Mouse (Mus musculus): Measurements from ENCODE around the gene Fanca. TPM values are rescaled to one million over a fixed set of nuclear protein-coding genes. Genes with fewer than 3 reads are reported as not detected.
"Not testable (repeated sequence)": the region's sequence is repeated elsewhere in the genome, so short reads cannot be mapped to it uniquely, and the experiment has no call there.

Fanca gene
- polyA plus RNA-seq, 1 experiment from 2014 or later, result 5.7 TPM

GRCm38 (mm10) chr8:123284493-123284892 lies 33.9 kb downstream of the Fanca start:
- H3K27me3 ChIP-seq (replicated peaks; ENCODE audit: control insufficient read depth, insufficient read depth, low read length), result no peaks in the 10 kb centered on the region
- no peak overlapping the region for H3K27ac ChIP-seq (ENCODE audit: low read depth, low read length)
- H3K9me3 ChIP-seq (ENCODE audit: control insufficient read depth, low read length), result no peaks in the 10 kb centered on the region
- no peak overlapping the region for H3K4me3 ChIP-seq (ENCODE audit: low read length)
- no peaks in the 10 kb centered on the region for H3K36me3 ChIP-seq (ENCODE audit: control insufficient read depth, insufficient read depth, low read length)
- no peaks in the 10 kb centered on the region for H3K4me1 ChIP-seq (ENCODE audit: control insufficient read depth, insufficient read depth, low read depth, low read length)
- ATAC-seq, result no peak
- H3K9ac ChIP-seq (ENCODE audit: low read depth, low read length), result no peak overlapping the region
- WGBS, result 90% methylated on average over 5 of the region's 5 CpGs
- H3K4me2 ChIP-seq (ENCODE audit: low read length), result no peak overlapping the region

GRCm38 (mm10) chr8:123283991-123284390 lies 34.4 kb downstream of the Fanca start:
- no peak for ATAC-seq
- whole genome bisulfite sequencing, result 91% methylated on average over 7 of the region's 7 CpGs

DNA sequence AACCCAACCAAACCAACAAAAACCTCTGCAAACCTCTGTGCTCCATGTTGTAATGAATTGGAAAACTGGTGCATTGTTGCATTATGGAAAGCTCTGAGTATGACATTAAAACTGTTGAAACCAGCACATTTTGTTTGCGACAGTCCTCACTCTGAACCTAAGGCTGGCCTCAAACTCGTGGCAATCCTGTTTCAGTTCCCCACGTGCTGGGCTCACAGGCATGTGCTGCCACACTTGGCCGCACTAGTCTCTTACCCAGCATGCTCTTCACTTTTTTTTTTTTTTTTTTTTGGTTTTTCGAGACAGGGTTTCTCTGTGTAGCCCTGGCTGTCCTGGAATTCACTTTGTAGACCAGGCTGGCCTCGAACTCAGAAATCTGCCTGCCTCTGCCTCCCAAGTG lies 35.4 kb downstream of the Fanca start:
- not testable (repeated sequence) for H3K36me3 ChIP-seq (ENCODE audit: control insufficient read depth, insufficient read depth, low read length); H3K4me3 ChIP-seq (ENCODE audit: low read length); H3K4me1 ChIP-seq (ENCODE audit: control insufficient read depth, insufficient read depth, low read depth, low read length); H3K4me2 ChIP-seq (ENCODE audit: low read length); H3K27ac ChIP-seq (ENCODE audit: low read depth, low read length); ATAC-seq; H3K9ac ChIP-seq (ENCODE audit: low read depth, low read length); H3K9me3 ChIP-seq (ENCODE audit: control insufficient read depth, low read length); H3K27me3 ChIP-seq (replicated peaks; ENCODE audit: control insufficient read depth, insufficient read depth, low read length)
- WGBS, result 87% methylated on average over 5 of the region's 6 CpGs

More at GRCm38 (mm10) chr8:123283991-123284390, 34.4 kb downstream of the Fanca start:
- H3K4me2 ChIP-seq (ENCODE audit: low read length), result no peak overlapping the region
- no peaks in the 10 kb centered on the region for H3K4me1 ChIP-seq (ENCODE audit: control insufficient read depth, insufficient read depth, low read depth, low read length)
- H3K27ac ChIP-seq (ENCODE audit: low read depth, low read length), result no peak overlapping the region
- H3K9ac ChIP-seq (ENCODE audit: low read depth, low read length), result no peak overlapping the region
- no peaks in the 10 kb centered on the region for H3K27me3 ChIP-seq (replicated peaks; ENCODE audit: control insufficient read depth, insufficient read depth, low read length)
- H3K36me3 ChIP-seq (ENCODE audit: control insufficient read depth, insufficient read depth, low read length), result no peaks in the 10 kb centered on the region
- H3K4me3 ChIP-seq (ENCODE audit: low read length), result no peak overlapping the region
- H3K9me3 ChIP-seq (ENCODE audit: control insufficient read depth, low read length), result no peaks in the 10 kb centered on the region

GRCm38 (mm10) chr8:123280302-123281094 lies 37.9 kb downstream of the Fanca start:
- ATAC-seq, result no peak
- H3K27ac ChIP-seq (ENCODE audit: low read depth, low read length), result no peak overlapping the region
- H3K36me3 ChIP-seq (ENCODE audit: control insufficient read depth, insufficient read depth, low read length), result no peaks in the 10 kb centered on the region
- H3K4me3 ChIP-seq (ENCODE audit: low read length), result no peak overlapping the region
- WGBS, result 90% methylated on average over 13 of the region's 13 CpGs
- H3K4me2 ChIP-seq (ENCODE audit: low read length), result no peak overlapping the region
- H3K9ac ChIP-seq (ENCODE audit: low read depth, low read length), result no peak overlapping the region
- no peaks in the 10 kb centered on the region for H3K4me1 ChIP-seq (ENCODE audit: control insufficient read depth, insufficient read depth, low read depth, low read length)
- H3K9me3 ChIP-seq (ENCODE audit: control insufficient read depth, low read length), result no peaks in the 10 kb centered on the region
- H3K27me3 ChIP-seq (replicated peaks; ENCODE audit: control insufficient read depth, insufficient read depth, low read length), result no peaks in the 10 kb centered on the region

- Histone ChIP-seq H3K36me3 (ENCODE audit: control insufficient read depth, insufficient read depth, low read length) (no peaks in the 10 kb centered on the region), H3K27me3 (replicated peaks; ENCODE audit: control insufficient read depth, insufficient read depth, low read length) (no peaks in the 10 kb centered on the region), H3K9ac (ENCODE audit: low read depth, low read length) (no peak overlapping the region), H3K9me3 (ENCODE audit: control insufficient read depth, low read length) (no peaks in the 10 kb centered on the region), H3K4me3 (ENCODE audit: low read length) (no peak overlapping the region), H3K4me1 (ENCODE audit: control insufficient read depth, insufficient read depth, low read depth, low read length) (no peaks in the 10 kb centered on the region), H3K27ac (ENCODE audit: low read depth, low read length) (no peak overlapping the region), H3K4me2 (ENCODE audit: low read length) (no peak overlapping the region)
- WGBS, result 95% methylated on average over 4 of the region's 4 CpGs
- no peak for ATAC-seq
Measured at GRCm38 (mm10) chr8:123279828-123280227, 38.5 kb downstream of the Fanca start.

DNA sequence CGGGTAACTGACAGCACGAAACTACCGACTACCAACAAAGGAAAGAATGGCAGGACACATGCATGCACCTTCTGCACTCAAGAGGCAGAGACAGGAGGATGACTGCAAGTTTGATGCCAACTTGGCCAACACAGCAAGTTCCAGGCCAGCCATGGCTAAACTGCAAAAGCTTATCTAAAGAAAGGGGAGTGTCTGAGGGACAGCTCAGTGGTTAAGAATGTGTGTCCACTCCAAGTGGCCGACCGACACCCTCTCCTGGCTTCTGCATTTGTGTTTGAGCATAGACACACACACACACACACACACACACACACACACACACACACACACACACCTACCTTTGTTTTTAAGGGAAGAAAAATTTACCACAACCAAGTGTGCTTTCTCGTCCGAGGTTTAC lies 39.9 kb downstream of the Fanca start:
- Histone ChIP-seq H3K4me3 (ENCODE audit: low read length) (no peak overlapping the region), H3K9ac (ENCODE audit: low read depth, low read length) (no peak overlapping the region), H3K36me3 (ENCODE audit: control insufficient read depth, insufficient read depth, low read length) (no peaks in the 10 kb centered on the region), H3K4me2 (ENCODE audit: low read length) (no peak overlapping the region), H3K9me3 (ENCODE audit: control insufficient read depth, low read length) (no peaks in the 10 kb centered on the region), H3K27me3 (replicated peaks; ENCODE audit: control insufficient read depth, insufficient read depth, low read length) (no peaks in the 10 kb centered on the region), H3K4me1 (ENCODE audit: control insufficient read depth, insufficient read depth, low read depth, low read length) (no peaks in the 10 kb centered on the region), H3K27ac (ENCODE audit: low read depth, low read length) (no peak overlapping the region)
- 85% methylated on average over 7 of the region's 7 CpGs for WGBS
- ATAC-seq, result no peak

- Histone ChIP-seq H3K36me3 (ENCODE audit: control insufficient read depth, insufficient read depth, low read length) (peaks cover 2% of the 10 kb centered on the region; the same call in 1 of the 2 replicates), H3K4me1 (ENCODE audit: control insufficient read depth, insufficient read depth, low read depth, low read length) (no peaks in the 10 kb centered on the region), H3K4me3 (ENCODE audit: low read length) (no peak overlapping the region), H3K9ac (ENCODE audit: low read depth, low read length) (no peak overlapping the region), H3K27me3 (replicated peaks; ENCODE audit: control insufficient read depth, insufficient read depth, low read length) (no peaks in the 10 kb centered on the region), H3K9me3 (ENCODE audit: control insufficient read depth, low read length) (no peaks in the 10 kb centered on the region), H3K27ac (ENCODE audit: low read depth, low read length) (no peak overlapping the region), H3K4me2 (ENCODE audit: low read length) (no peak overlapping the region)
- no peak for ATAC-seq
- 91% methylated on average over 12 of the region's 12 CpGs for WGBS
Measured at GRCm38 (mm10) chr8:123275096-123275495, 43.3 kb downstream of the Fanca start.

DNA sequence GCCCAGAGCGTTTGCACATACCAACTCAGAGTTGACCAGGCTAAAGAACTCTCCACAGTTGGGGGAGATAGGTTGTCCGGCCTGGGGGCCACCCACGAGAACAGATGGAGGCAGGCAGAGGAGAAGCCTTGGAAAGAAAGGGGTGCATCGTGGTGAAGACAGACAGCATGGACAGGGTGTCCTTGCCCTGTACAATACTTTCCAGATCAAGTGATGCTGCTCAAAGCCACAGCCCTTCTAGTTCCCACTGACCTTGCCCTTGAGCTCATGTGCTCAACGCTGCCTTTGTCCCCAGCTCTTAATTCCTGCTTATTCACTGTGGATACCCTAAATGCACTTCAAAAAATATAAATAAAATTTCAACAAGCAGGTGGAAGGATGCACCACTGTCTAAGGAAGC lies 43.9 kb downstream of the Fanca start:
- no peak overlapping the region for H3K9ac ChIP-seq (ENCODE audit: low read depth, low read length)
- H3K27me3 ChIP-seq (replicated peaks; ENCODE audit: control insufficient read depth, insufficient read depth, low read length), result no peaks in the 10 kb centered on the region
- H3K4me3 ChIP-seq (ENCODE audit: low read length), result no peak overlapping the region
- WGBS, result 86% methylated on average over 5 of the region's 5 CpGs
- H3K27ac ChIP-seq (ENCODE audit: low read depth, low read length), result no peak overlapping the region
- H3K36me3 ChIP-seq (ENCODE audit: control insufficient read depth, insufficient read depth, low read length), result peaks cover 8% of the 10 kb centered on the region
- no peak overlapping the region for H3K4me2 ChIP-seq (ENCODE audit: low read length)
- H3K4me1 ChIP-seq (ENCODE audit: control insufficient read depth, insufficient read depth, low read depth, low read length), result no peaks in the 10 kb centered on the region
- no peaks in the 10 kb centered on the region for H3K9me3 ChIP-seq (ENCODE audit: control insufficient read depth, low read length)
- ATAC-seq, result no peak

GRCm38 (mm10) chr8:123271901-123272300 lies 46.5 kb downstream of the Fanca start:
- no peaks in the 10 kb centered on the region for H3K27me3 ChIP-seq (replicated peaks; ENCODE audit: control insufficient read depth, insufficient read depth, low read length)
- no peak overlapping the region for H3K4me3 ChIP-seq (ENCODE audit: low read length)
- ATAC-seq, result no peak
- H3K9me3 ChIP-seq (ENCODE audit: control insufficient read depth, low read length), result no peaks in the 10 kb centered on the region
- no peaks in the 10 kb centered on the region for H3K4me1 ChIP-seq (ENCODE audit: control insufficient read depth, insufficient read depth, low read depth, low read length)
- H3K4me2 ChIP-seq (ENCODE audit: low read length), result no peak overlapping the region
- no peak overlapping the region for H3K27ac ChIP-seq (ENCODE audit: low read depth, low read length)
- H3K9ac ChIP-seq (ENCODE audit: low read depth, low read length), result no peak overlapping the region; the same call in 1 of the 2 replicates
- H3K36me3 ChIP-seq (ENCODE audit: control insufficient read depth, insufficient read depth, low read length), result peaks cover 22% of the 10 kb centered on the region
- 81% methylated on average over 4 of the region's 4 CpGs for WGBS

Measured in hindbrain, embryonic 16.5 days (tissue).